Mouse (Mus musculus) limb, embryonic 11.5 days (tissue): ENCODE measurements around the gene Ctns. TPM values are rescaled to one million over a fixed set of nuclear protein-coding genes. Genes with fewer than 3 reads are reported as not detected.

Source experiments
- ATAC-seq: fragments of 200-750 bp; cut with Nextera tagmentation; 2 replicates; pipeline ENCODE4 v1.8.0; 2017; ENCODE audit warnings: low read depth; ENCODE audit not compliant: insufficient number of reproducible peaks, low FRiP score, low TSS enrichment
- DNase-seq: peaks from one replicate; pipeline ENCODE4 v3.0.0-alpha.2; 2015; ENCODE audit warnings: low spot score
- H3K27ac ChIP-seq: fragments of 300-500 bp; sonication (generic); replicated peaks from 2 replicates; pipeline ENCODE4 v1.5.1; 2014; ENCODE audit warnings: low read depth, mild to moderate bottlenecking, low read length
- H3K27me3 ChIP-seq: fragments of 300-500 bp; sonication (generic); 2 replicates; pipeline ENCODE4 v1.6.1; 2014; ENCODE audit warnings: mild to moderate bottlenecking, low read length, mixed read lengths; ENCODE audit not compliant: control insufficient read depth, insufficient read depth
- H3K36me3 ChIP-seq: fragments of 300-500 bp; sonication (generic); 2 replicates; pipeline ENCODE4 v1.6.1; 2014; ENCODE audit warnings: mild to moderate bottlenecking, low read length, moderate library complexity, mixed read lengths; ENCODE audit not compliant: control insufficient read depth, insufficient read depth
- H3K4me1 ChIP-seq: fragments of 300-500 bp; sonication (generic); 2 replicates; pipeline ENCODE4 v1.6.1; 2014; ENCODE audit warnings: low read length, mixed read lengths; ENCODE audit not compliant: control insufficient read depth, insufficient read depth
- H3K4me2 ChIP-seq: fragments of 300-500 bp; sonication (generic); 2 replicates; pipeline ENCODE4 v1.6.1; 2014; ENCODE audit warnings: low read depth, mild to moderate bottlenecking, moderate library complexity; ENCODE audit not compliant: severe bottlenecking
- H3K4me3 ChIP-seq: fragments of 300-500 bp; sonication (generic); 2 replicates; pipeline ENCODE4 v1.5.1; 2014; ENCODE audit warnings: low read depth, low read length
- H3K9ac ChIP-seq: fragments of 300-500 bp; sonication (generic); 2 replicates; pipeline ENCODE4 v1.6.1; 2014; ENCODE audit warnings: mild to moderate bottlenecking, low read length
- H3K9me3 ChIP-seq: fragments of 300-500 bp; sonication (generic); 2 replicates; pipeline ENCODE4 v1.6.1; 2016; ENCODE audit warnings: low read length; ENCODE audit not compliant: control insufficient read depth
- WGBS: fragments of 180-500 bp; shearing (Covaris S2); extraction: QIAGEN DNeasy Blood & Tissue Kit; methylation state at CpG from one replicate; pipeline ENCODE4 v1.1.7; 2014; 5-methylcytosine and 5-hydroxymethylcytosine counted together
- polyA plus RNA-seq: library from polyadenylated mRNA; unstranded; fragments of >200 nt; fragmentation: Nextera tagmentation; extraction: Ambion mirVana; gene quantifications from 2 replicates; pipeline ENCODE4 v1.2.1, GENCODE M21; 2014

Ctns gene
- polyA plus RNA-seq, 1 experiment from 2014 or later, result 23.6 TPM

DNA sequence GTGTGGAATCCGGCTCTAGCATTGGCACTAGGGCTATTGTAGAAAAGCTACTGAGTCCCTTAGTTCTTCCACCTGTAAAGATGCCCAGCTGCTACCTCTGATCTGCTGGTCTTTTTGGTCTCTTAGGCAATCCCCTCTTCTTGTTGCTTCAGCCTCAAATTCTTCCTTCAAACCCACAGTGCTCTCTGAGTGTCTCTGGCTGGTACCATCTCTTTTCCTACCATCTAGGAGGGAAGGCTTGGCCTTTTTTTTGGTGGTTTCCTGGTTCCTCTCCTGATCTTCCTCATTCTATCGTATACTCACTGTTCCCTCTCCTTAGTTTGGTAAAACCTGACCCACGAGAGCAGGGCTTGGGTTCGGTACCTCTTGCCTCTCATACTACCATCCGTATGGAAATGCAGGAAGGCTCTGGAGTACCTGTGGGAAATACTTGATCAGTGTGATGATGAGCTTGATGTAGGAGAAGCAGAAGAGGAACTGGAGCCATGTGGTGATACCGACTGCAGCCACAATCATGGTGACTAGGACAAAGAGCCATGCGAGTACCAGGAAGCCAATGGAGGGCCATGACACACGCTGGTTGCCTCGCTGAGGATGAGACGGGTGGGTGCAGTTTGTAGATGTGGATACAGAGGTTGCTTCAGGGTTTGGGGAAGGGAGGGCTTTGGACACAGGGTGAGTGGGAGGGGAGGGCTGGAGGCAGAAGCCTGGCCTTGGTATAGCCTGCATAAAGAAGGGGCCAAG lies 12.8 kb downstream of the Ctns start:
- no peak for ATAC-seq
- no peaks in the 10 kb centered on the region for H3K9me3 ChIP-seq
- no peaks in the 10 kb centered on the region for H3K4me1 ChIP-seq
- H3K4me2 ChIP-seq, result no peak overlapping the region
- no peak overlapping the region for H3K27ac ChIP-seq
- no peak overlapping the region for H3K4me3 ChIP-seq
- DNase-seq, result no peak
- no peak overlapping the region for H3K9ac ChIP-seq
- H3K36me3 ChIP-seq, result peaks cover 5% of the 10 kb centered on the region; the same call in 1 of the 2 replicates
- 97% methylated on average over 10 of the region's 10 CpGs for WGBS
- H3K27me3 ChIP-seq, result no peaks in the 10 kb centered on the region

DNA sequence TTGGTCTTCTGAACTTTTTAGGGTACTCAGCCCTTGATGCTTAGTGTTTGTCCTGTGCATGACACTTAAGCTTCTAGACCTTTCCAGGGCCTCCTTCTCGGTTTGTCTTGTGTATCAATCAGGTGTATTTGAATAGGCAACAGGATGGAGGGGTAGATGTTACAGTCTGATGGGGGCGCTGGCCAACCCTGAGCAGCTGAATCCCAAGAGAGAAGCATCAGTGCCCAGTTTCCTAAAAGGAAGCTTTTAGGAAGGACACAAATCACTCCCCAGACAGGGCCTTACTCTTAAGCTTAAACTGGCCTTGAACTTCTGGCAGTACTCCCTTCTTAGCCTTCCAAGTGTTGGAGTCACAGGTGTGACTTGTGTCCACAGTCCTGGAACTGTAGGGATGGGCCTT lies 20.9 kb downstream of the Ctns start:
- 7% methylated on average over 2 of the region's 2 CpGs for WGBS
- H3K27ac ChIP-seq, result peak overlapping the region; percentile 81

DNA sequence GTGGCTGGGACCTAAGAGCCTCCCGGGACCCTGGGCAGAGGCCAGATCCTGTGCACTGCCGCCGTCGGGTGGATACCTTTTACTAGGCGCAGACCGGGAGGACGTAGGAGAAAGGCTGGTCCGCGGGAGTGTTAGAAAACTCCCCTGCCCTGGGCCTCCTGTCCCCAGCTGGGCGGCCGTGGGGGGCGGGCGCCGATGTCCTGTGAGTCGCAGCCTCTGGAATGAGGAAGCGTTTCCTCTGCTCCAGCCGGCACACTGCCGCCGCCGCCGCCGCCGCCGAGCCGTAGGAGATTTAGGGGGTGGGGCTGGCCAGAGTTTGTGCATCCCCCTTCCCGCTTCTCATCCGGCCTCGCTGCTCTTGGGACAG lies 21.4 kb downstream of the Ctns start:
- Histone ChIP-seq H3K27me3 (no peaks in the 10 kb centered on the region), H3K9ac (peak overlapping the region; percentile 89), H3K9me3 (no peaks in the 10 kb centered on the region), H3K4me2 (peak overlapping the region; percentile 69), H3K4me3 (peak overlapping the region; percentile 96), H3K36me3 (peaks cover 2% of the 10 kb centered on the region; the same call in 1 of the 2 replicates), H3K27ac (peak overlapping the region; percentile 81), H3K4me1 (peaks cover 11% of the 10 kb centered on the region)
- 0% methylated on average over 26 of the region's 28 CpGs for WGBS
- ATAC-seq (peak; percentile 67), DNase-seq (peak; percentile 86)

More for the DNA sequence above, 20.9 kb downstream of the Ctns start:
- Histone ChIP-seq H3K9ac (peak overlapping the region; percentile 89), H3K27me3 (no peaks in the 10 kb centered on the region), H3K4me3 (peak overlapping the region; percentile 96), H3K4me2 (peak overlapping the region; percentile 69), H3K4me1 (peaks cover 11% of the 10 kb centered on the region), H3K9me3 (no peaks in the 10 kb centered on the region), H3K36me3 (peaks cover 2% of the 10 kb centered on the region; the same call in 1 of the 2 replicates)
- no peak for ATAC-seq
- no peak for DNase-seq

DNA sequence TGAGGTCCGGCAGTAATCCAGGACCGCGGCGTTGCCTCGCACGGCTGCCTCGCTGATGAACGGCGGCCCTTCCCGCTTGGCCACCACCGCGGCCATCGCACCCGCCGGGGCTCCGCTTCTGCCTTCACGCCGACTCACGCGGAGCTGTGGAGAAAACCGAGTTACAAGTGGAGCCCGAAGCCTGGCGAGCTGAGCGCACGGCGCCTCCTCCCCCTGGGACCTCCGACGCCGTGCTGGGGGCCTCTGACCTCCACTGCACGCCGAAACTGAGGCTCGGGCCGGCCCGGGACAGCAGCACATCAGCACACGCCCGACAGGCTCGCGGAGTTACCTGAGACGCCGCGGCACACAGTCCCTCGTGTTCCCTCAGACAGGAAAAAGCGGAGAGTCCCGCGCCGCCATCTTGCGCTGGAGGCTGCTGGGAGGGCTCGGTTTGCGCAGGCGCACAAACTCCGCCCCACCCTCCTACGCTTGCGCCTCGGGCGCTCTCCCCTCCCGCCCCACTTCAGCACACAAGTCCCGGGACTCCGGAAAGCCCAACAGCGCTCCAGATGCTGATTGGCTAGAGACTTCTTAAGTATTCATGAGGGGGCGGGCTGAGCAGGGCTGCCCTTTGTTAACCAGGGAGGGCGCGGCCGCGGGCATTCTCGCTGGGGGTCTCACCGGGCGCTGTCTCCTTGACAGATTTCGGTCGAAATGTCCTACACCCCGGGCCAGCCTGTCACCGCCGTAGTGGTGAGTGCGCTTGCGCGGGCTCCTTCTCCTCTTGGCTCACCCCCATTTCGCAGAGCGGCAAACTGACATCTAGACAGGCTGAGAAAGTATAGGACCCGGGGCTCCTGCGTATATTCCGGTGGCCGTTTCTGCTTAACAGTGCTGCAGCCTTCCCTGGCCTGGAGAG lies 22.0 kb downstream of the Ctns start, which contains the start of the genes Emc6 and Tax1bp3:
TSS of gene Emc6 (minus strand) at position 430 of the 901 bp plus-strand sequence.
TSS of gene Tax1bp3 (plus strand) at position 476 of the 901 bp plus-strand sequence.
- ATAC-seq (peak; percentile 97), DNase-seq (peak; percentile 96)
- peaks cover 11% of the 10 kb centered on the region for H3K4me1 ChIP-seq
- H3K9me3 ChIP-seq, result no peaks in the 10 kb centered on the region
- peak within 1 kb of the TSS; percentile 81 for H3K27ac ChIP-seq
- peak within 1 kb of the TSS; percentile 69 for H3K4me2 ChIP-seq
- peaks cover 2% of the 10 kb centered on the region; the same call in 1 of the 2 replicates for H3K36me3 ChIP-seq
- peak within 1 kb of the TSS; percentile 89 for H3K9ac ChIP-seq
- under 1% methylated on average over 80 of the region's 81 CpGs for WGBS
- peak within 1 kb of the TSS; percentile 96 for H3K4me3 ChIP-seq
- H3K27me3 ChIP-seq, result no peaks in the 10 kb centered on the region

DNA sequence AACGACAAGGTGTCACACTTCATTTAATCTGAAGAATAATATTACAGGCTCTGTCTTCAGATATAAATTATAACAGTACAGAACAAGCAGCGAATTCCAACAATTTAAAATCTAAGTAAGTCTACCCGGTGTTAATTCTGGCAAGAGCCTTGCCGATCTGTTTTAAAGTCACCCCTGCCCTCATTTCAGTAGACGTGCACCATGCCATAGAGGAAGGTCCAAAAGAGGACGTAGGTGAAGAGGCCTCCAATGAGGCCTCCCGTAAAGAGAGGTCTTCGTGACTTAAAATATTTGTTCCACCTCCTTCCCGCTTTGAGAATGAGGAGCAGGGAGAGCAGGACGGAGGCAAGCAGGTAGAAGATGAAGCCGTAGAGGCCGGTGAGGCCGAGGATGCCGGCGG lies 22.7 kb downstream of the Ctns start:
- H3K4me3 ChIP-seq, result peak overlapping the region; percentile 96
- peak overlapping the region; percentile 68 for H3K4me2 ChIP-seq
- DNase-seq (no peak), ATAC-seq (no peak)
- H3K9me3 ChIP-seq, result no peaks in the 10 kb centered on the region
- peaks cover 11% of the 10 kb centered on the region for H3K4me1 ChIP-seq
- no peak overlapping the region for H3K27ac ChIP-seq
- no peaks in the 10 kb centered on the region for H3K27me3 ChIP-seq
- peaks cover 2% of the 10 kb centered on the region; the same call in 1 of the 2 replicates for H3K36me3 ChIP-seq
- peak overlapping the region; percentile 89 for H3K9ac ChIP-seq
- WGBS, result 1% methylated on average over 15 of the region's 15 CpGs

DNA sequence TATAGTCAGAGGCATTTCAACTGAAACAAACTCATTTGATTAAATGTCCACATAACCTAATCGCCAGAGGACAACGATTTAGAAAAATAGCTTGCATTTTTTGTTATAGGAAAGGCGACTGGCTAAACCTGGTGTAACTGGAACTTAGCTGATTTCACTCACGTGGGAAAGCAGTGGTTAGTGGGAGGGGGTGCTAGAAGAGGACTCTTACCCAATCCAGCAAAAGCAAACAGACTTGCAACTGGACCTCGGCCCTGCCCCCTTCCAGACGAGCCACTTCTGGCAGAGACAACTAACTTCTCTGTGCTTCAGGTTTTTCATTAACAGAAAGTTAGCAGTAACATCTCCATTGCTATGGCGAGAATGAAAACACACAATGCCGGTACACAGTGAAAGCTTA lies 23.2 kb downstream of the Ctns start:
- DNase-seq (no peak), ATAC-seq (no peak)
- no peak overlapping the region for H3K27ac ChIP-seq
- H3K4me2 ChIP-seq, result peak overlapping the region; percentile 68
- no peaks in the 10 kb centered on the region for H3K9me3 ChIP-seq
- WGBS, result 47% methylated on average over 8 of the region's 8 CpGs
- no peaks in the 10 kb centered on the region for H3K27me3 ChIP-seq
- peak overlapping the region; percentile 96 for H3K4me3 ChIP-seq
- H3K9ac ChIP-seq, result peak overlapping the region; percentile 89; the same call in 1 of the 2 replicates
- H3K36me3 ChIP-seq, result peaks cover 2% of the 10 kb centered on the region; the same call in 1 of the 2 replicates
- H3K4me1 ChIP-seq, result peaks cover 11% of the 10 kb centered on the region

DNA sequence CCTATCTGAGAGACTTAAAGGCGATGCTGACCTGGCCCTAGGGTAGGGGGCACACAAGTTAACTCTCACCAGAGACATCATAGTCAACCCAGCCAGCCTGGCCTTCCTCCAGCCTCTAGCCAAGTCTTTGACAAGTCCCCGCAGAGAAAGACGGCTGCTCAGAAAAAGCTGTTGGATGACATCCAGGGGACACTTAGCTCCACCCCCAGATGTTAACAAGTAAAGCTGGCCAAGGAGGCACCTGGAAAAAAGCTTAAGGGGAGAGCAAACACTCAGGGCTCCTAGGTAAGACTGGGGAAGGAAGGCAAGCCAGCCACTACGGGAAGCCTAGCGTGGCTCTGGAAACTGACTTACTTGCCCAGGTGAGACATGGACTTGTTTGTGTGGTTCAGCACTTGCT lies 26.7 kb downstream of the Ctns start:
- Histone ChIP-seq H3K9ac (no peak overlapping the region), H3K4me1 (peaks cover 8% of the 10 kb centered on the region), H3K27ac (no peak overlapping the region), H3K4me2 (no peak overlapping the region), H3K9me3 (no peaks in the 10 kb centered on the region), H3K27me3 (no peaks in the 10 kb centered on the region), H3K36me3 (peaks cover 2% of the 10 kb centered on the region; the same call in 1 of the 2 replicates), H3K4me3 (no peak overlapping the region)
- no peak for DNase-seq
- no peak for ATAC-seq
- WGBS, result 76% methylated on average over 5 of the region's 5 CpGs

DNA sequence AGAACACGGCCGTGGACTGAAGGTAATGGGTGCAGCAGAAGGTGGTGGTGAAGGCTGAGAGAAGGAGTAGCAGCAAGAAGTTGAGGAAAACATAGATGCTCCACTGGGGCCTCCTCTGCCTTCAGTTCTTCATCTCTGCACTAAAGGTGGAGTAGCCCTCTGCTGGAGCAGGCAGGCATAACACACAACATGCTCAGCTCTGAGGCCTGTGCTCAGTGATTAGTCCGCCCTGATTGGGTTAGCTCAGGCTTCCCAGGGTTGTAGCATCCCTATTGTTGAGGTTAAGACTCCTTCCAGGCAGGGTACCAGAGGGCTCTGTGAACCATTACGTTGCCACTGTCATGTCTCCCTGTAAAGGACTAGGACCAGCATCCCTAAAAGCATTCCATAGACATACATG lies 29.6 kb downstream of the Ctns start:
- Histone ChIP-seq H3K9me3 (no peaks in the 10 kb centered on the region), H3K9ac (no peak overlapping the region), H3K4me3 (no peak overlapping the region), H3K4me2 (no peak overlapping the region), H3K36me3 (no peaks in the 10 kb centered on the region; the same call in 1 of the 2 replicates), H3K4me1 (no peaks in the 10 kb centered on the region), H3K27ac (no peak overlapping the region), H3K27me3 (no peaks in the 10 kb centered on the region)
- DNase-seq (peak; percentile 68), ATAC-seq (no peak)
- 45% methylated on average over 4 of the region's 4 CpGs for WGBS
